ENCODE assay signal across 17 mouse cellular contexts in the genomic region with DNA sequence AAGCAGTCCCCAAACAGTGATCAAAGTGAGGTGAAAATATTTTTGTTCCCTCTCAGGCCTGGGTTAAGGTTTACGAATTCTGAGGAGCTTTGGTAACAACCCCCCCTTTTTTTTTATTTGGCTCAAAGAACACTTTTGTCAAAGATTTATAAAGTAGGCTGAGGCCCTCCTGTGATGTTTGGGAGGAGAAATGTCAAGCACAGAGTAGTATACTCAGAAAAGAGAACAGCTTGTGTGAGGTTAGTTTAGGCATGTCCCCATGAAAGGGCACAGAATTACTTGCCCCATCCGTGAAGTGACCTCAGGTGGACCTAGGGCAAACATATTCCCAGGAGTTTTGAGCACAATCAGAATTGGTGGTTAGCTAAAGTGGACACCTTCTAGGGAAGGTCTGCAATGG.
DNase-seq lines count a peak whose midpoint lies in the region; ATAC-seq lines count a peak whose summit lies in the region.
"Had no signal": no experiment of that assay in that cellular context is flagged by ENCODE, and none has a peak within 500 bp of the region (broad histone marks: within the 10 kb centered on the region; RNA-seq: fewer than 3 reads in every experiment).

No protein-coding gene starts in this region.

- H3K4me2 ChIP-seq in kidney, embryonic 14.5 days (replicated peaks; ENCODE audit: low read depth, low read length) = no peak overlapping the region
- H3K4me2 ChIP-seq in kidney, embryonic 15.5 days = no peak overlapping the region
- no peak overlapping the region for H3K4me2 ChIP-seq in kidney, embryonic 16.5 days (replicated peaks; ENCODE audit: low read depth, low read length)

- 21% methylated on average over 2 of the region's 2 CpGs for WGBS in kidney, embryonic 14.5 days
- 29% methylated on average over 2 of the region's 2 CpGs for WGBS in kidney, embryonic 15.5 days
- WGBS in kidney, embryonic 16.5 days = 16% methylated on average over 2 of the region's 2 CpGs

- no peaks in the 10 kb centered on the region for H3K9me3 ChIP-seq in kidney, embryonic 14.5 days (ENCODE audit: control insufficient read depth, low read length)
- H3K9me3 ChIP-seq in kidney, embryonic 15.5 days (replicated peaks) = no peaks in the 10 kb centered on the region
- H3K9me3 ChIP-seq in kidney, embryonic 16.5 days (ENCODE audit: low read length) = no peaks in the 10 kb centered on the region
- H3K9me3 ChIP-seq: G1E had no signal

- H3K36me3 ChIP-seq in kidney, embryonic 14.5 days (ENCODE audit: control insufficient read depth, insufficient read depth, low read length) = no peaks in the 10 kb centered on the region
- H3K36me3 ChIP-seq in kidney, embryonic 15.5 days = no peaks in the 10 kb centered on the region
- no peaks in the 10 kb centered on the region for H3K36me3 ChIP-seq in kidney, embryonic 16.5 days (ENCODE audit: insufficient read depth, low read length)
- H3K36me3 ChIP-seq: G1E had no signal

- no peaks in the 10 kb centered on the region for H3K4me1 ChIP-seq in kidney, embryonic 14.5 days (ENCODE audit: control insufficient read depth, insufficient read depth, low read length)
- peaks cover 3% of the 10 kb centered on the region; the same call in 1 of the 2 replicates for H3K4me1 ChIP-seq in kidney, embryonic 15.5 days
- no peaks in the 10 kb centered on the region for H3K4me1 ChIP-seq in kidney, embryonic 16.5 days (ENCODE audit: insufficient read depth, low read length)

- H3K4me3 ChIP-seq in kidney, embryonic 14.5 days (ENCODE audit: low read length) = no peak overlapping the region
- H3K4me3 ChIP-seq in kidney, embryonic 15.5 days (replicated peaks) = no peak overlapping the region
- no peak overlapping the region for H3K4me3 ChIP-seq in kidney, embryonic 16.5 days (ENCODE audit: low read length)

- peak; percentile 13 for DNase-seq in kidney, adult 9 months
- no peak for DNase-seq in kidney, postnatal 36 days
- DNase-seq in kidney, postnatal 25 days = no peak
- no peak for DNase-seq in kidney, adult 11 months
- DNase-seq in kidney, postnatal 10 days = no peak
- DNase-seq: adrenal gland, adult 8-10 months; B cell, adult 2 months; cerebellum, adult 11 months; cerebellum, adult 11-12 months had no signal

- H3K27ac ChIP-seq in kidney, embryonic 14.5 days (ENCODE audit: low read depth, low read length) = peak overlapping the region; percentile 47; the same call in 1 of the 2 replicates
- H3K27ac ChIP-seq in kidney, embryonic 15.5 days = peak overlapping the region; percentile 56
- H3K27ac ChIP-seq in kidney, embryonic 16.5 days (ENCODE audit: low read length) = peak overlapping the region; percentile 26

- H3K9ac ChIP-seq in kidney, embryonic 14.5 days (ENCODE audit: low read depth, low read length) = no peak overlapping the region
- H3K9ac ChIP-seq in kidney, embryonic 15.5 days = no peak overlapping the region
- H3K9ac ChIP-seq in kidney, embryonic 16.5 days (replicated peaks; ENCODE audit: low read length) = no peak overlapping the region

- ATAC-seq in kidney, embryonic 14.5 days (ENCODE audit: low FRiP score, low TSS enrichment) = peak; percentile 79
- peak; percentile 68; the same call in 1 of the 2 replicates for ATAC-seq in kidney, embryonic 15.5 days (replicated peaks; ENCODE audit: low FRiP score)
- ATAC-seq in kidney, embryonic 16.5 days (ENCODE audit: low FRiP score, low TSS enrichment) = peak; percentile 73
- ATAC-seq: activated CD4-positive, CD25-positive, alpha-beta regulatory T cell, adult 4 months; CD4-positive, CD25-positive, alpha-beta regulatory T cell, adult 4 months; Patski had no signal

- H3K27me3 ChIP-seq in kidney, embryonic 14.5 days (ENCODE audit: control insufficient read depth, insufficient read depth, low read length) = no peaks in the 10 kb centered on the region
- no peaks in the 10 kb centered on the region for H3K27me3 ChIP-seq in kidney, embryonic 15.5 days
- H3K27me3 ChIP-seq in kidney, embryonic 16.5 days (ENCODE audit: insufficient read depth, low read length) = no peaks in the 10 kb centered on the region
- H3K27me3 ChIP-seq: CH12.LX, Patski had no signal
